Mouse (Mus musculus) gastrocnemius, postnatal 4 days (tissue): Measurements from ENCODE around the gene Rab42. TPM values are rescaled to one million over a fixed set of nuclear protein-coding genes. Genes with fewer than 3 reads are reported as not detected.

Source experiments
- DNase-seq, 2 experiments: peaks; one replicate each; pipeline ENCODE4 v3.0.0; 2021 to 2022; ENCODE audit warnings: low spot score in 2 of 2, mixed read lengths in 2 of 2
- total RNA-seq, 2 experiments: library from RNA; stranded (reverse); gene quantifications; 2 replicates each; pipeline ENCODE4 v1.2.3; 2021

Rab42 gene
- total RNA-seq, 2 experiments from 2014 or later = 1.0 to 1.3 TPM

DNA sequence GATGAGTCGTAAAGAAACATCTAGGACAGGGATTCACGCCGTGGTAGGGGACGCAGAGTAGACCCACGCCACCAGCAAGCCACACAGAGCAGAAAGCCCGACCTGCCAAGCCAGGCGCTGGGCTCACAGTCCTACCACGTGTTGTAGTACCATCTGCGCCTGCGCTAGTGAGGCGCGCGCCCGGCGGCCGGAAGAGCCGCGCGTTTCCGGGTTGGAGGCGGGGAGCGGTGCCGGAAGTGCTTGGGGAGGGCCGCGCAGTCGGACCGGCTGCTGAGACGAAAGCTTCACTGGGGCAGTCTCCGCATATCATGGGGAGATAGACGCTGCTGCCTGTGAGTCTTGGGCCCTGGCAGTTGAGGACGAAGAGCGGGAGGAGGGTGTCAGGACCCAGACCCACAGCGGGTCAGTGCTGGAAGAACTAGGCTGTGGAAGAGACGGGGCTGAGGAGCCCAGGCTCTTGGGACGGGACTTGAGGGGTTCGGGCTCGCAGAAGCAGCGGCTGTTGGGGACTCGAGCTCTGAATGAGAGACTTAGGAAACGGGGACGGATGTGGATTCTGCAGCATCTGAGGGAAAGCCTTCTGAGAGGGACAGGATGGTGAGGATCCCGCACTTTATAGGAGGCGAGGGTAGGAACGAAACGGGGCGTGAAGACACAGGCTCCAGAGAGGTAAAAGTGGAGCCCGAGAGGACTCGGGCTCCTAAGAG lies 28.9 kb downstream of the Rab42 start, which contains the start of gene Taf12:
Gene Taf12 (plus strand): TSS at position 220 of the 707 bp plus-strand sequence.
- DNase-seq = peak; percentile 87 to 91

DNA sequence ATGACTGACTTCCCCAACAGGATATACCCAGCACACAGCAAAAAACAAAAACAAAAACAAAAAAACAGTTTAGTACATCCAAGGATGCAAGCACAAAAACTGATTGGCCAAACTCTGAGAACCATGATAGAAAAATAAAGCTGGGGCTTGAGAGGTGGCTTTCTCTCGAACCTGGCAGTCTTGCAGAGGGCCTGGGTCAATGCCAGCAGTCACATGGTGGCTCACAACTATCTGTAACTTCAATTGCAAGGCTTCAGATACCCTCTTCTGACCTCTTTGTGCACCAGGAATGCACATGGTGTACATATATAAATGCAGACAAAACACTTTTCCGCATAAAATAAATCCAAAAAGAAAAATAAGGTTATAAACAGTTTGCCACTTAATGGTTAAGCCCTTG lies 30.0 kb downstream of the Rab42 start:
- DNase-seq = peak in 1 of 2 experiments; percentile 38

DNA sequence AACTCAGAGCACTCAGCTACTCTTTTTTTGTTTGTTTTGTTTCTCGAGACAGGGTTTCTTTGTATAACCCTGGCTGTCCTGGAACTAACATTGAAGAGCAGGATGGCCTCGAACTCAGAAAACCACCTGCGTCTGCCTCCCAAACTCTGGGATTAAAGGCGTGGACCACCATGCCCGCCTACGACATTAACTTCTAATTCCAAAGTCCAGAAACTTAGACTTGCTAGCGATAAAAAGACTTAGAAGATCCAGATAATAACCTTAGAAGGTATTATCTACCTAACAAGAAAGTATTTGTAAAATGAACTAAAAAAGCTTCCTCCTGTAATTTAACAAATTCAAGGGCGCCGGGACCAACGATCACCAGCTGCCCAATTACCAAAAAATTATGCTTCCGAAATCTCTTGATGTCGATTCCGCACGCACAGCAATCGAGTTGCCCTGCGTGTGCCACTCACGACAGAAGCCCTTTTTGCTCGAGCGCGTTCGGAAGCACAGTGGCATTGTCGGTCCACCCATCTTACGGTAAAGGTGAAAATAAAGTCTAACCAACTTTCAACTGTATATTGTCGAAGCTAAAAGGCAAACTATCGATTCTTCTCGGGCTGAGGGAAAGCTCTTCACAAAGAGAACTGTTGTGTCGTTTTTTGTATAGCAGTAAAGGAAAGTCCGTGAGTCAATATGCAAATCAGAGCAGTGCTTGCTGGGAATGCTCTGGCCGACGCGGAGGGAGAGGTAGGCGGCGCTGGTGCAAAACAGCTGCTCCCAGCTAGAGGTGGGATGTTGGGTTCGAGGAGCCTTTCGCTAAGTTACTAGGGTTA lies 33.2 kb downstream of the Rab42 start:
- DNase-seq = peak; percentile 62 to 80

DNA sequence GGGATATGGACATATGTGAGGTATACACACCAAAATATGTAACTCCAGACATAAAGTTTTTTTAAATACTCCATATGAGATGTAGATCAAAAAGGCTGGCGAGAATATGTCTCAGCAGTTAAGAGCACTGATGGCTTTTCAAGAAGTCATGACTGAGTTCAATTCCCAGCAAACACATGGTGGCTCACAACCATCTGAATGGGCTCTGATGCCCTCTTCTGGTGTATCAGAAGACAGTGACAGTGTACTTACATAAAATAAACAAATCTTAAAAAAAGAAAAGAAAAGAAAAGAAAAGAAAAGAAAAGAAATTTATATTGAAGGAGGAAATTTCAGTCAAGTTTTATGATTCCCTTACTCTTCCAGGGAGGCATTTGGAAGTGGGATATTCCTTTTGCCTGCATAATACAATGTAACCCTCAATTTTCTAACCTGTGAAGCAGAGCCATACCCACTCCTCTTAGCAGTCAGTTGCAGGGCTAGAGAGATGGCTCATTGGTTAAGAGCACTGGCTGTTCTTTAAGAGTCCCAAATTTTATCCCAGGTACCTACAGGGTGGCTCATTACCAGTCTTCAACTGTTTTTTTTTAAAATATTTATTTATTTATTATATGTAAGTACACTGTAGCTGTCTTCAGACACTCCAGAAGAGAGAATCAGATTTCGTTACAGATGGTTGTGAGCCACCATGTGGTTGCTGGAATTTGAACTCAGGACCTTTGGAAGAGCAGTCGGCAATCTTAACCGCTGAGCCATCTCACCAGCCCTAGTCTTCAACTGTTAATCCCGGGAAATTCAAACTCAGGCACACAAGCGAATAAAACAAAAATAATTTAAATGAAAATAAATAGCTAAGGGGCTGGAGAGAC lies 34.1 kb downstream of the Rab42 start:
- no peak for DNase-seq

DNA sequence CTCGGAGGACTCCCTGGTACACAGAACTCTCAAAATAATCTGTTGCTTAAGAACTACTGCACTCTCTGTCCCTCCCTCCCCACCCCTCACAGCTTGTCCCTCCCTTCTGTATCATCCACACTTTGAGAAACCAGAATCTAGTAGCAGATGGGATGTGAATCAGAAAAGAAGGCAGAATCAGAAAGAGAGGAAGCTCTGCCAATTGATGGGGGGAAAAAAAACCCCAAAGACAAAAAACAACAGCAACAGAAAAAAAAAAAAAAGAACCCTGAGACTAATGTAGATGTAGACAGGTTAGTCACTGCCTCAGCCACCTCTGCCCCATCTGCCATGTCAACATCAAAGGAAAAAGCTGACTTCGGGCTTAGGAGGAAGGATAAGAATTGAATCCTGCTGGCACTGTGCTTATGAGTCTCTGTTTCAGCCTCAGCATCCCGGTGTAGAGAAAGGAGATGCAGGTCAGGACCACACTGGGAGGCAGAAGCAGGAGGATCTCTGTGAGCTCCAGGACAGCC lies 36.3 kb downstream of the Rab42 start:
- DNase-seq = no peak

DNA sequence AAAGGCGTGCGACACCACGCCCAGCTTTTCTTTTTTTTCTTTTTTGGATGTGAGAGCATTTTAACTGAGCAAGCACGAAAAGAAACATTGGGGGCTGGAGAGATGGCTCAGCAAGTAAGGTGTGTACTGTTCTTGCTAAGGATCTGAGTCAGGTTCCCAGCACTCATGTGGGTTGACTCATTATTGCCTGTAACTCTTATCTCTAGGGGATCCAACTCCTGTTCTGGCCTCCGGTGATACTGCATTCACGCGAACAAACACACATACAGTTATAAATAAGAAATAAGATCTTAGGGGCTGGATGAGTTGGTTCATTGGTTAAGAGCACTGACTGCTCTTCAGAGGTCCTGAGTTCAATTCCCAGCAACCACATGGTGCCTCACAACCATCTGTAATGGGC lies 39.9 kb downstream of the Rab42 start:
- DNase-seq = no peak

DNA sequence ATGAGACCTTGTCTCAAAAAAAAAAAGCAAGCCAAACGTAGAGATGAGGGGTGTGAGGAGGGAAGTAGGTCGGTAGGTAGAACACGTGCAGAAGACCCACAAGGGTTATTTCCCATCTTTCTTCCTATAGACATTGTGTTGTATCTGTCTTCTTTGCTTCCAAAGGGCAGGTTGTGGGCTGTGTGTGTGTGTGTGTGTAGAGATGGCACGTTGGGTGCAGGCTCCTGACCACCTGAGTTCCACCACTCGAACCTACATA lies 40.9 kb downstream of the Rab42 start:
- no peak for DNase-seq

DNA sequence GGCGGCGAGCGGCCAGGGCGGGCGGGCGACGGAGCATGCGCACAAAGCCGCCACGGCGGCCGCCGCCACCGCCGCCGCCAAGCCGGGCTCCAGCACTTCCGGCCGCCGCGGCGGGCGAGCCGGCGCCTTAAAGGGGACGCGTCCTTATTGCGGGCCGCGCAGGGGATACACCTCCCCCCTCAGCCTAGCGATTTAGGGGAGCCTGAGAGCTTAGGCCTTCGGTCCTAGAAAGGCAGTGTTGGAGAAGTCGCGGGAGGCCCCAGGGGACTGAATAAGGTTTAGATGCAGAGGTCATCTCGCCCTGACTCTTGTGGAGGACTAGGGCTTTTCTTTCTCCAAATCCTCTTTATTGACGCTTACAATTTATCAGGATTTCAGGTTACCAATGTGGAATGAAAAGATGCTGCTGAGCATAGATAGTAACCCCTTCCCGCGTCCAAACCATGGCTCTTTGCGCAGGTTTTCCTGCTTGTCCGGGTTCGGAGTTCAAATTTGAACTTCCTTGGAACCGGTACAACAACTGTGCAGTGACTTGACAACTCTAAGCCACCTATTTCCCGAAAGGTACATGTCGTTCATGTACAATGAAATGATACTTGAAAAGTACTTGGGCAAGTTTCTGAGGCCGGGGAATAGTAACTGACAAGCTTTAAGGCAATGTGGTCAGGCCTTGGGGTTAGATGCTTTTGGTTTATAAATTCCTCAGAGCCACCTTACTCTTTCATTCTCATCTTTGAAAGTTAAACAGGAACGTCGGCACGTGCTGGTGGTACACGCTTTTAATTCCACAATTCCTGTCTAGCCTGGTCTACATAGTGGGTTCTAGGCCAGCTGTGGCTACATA lies 41.4 kb downstream of the Rab42 start, which contains the start of gene Gmeb1:
Gene Gmeb1 (minus strand): TSS at position 89 of the 844 bp plus-strand sequence.
- DNase-seq = peak; percentile 69 to 78

DNA sequence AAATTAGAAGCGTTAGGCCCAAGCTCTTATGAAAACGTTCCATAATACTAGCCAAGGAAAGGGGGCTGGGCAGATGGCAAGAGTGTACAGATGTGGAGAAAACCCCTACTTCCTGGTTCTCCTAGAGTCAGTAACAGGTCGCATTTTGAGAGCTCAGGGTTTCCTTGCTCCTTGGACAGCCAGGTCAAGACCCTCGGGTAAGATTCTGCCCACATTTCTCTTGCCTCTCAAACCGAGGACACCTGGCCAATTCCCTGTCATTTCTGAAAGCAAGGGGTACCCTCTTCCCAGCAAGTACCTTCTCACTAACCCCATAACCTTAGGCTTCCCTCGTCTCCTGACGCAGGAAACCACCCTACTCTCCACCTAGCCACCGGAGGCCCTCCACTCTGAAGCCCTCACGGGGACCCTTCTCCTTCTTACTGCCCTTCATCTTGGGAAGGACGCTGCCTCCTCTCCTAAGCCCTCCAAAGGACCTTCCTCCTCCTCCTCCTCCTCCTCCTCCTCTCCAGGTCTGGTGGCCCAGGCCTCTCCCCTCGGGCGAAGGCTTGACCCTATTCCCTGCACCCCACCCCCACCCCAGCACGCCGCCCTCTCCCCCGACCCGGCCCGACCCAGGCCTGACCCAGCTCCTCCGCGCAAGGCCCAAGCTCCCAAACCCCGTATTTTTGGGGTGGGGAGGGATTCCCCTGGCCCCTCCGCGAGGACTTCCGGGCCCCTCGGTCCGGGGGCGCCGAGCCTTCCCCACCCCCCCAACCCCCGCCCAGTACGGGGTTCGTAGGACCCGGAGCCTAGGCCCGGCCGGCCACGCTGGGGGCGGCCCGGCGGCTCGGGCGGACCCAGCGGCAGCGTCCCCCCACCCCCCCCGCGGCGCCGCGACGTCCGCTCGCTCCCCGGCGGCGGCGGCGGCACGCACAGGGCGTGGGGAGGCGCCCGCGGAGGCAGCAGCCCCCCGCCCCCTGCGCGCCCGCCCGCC lies 42.5 kb downstream of the Rab42 start:
- peak; percentile 40 to 62 for DNase-seq

DNA sequence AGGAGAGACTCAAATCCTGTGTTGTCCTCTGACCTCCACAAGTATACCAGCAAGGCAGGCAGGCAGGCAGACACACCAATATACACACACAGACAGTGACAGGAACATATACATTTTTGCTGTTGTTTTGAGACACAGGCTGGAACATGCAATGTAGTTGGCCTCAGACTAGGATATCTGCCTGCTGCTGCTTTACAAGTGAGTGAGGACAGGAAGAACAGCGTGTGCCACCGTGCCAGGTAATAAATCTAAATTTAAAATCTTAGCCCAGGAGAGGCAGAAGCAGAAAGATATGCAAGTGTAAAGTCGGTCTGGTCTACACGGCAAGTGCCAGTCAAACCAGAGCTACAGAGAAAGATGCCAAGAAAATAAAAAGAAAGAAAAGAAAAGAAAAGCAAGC lies 43.9 kb downstream of the Rab42 start:
- no peak for DNase-seq

DNA sequence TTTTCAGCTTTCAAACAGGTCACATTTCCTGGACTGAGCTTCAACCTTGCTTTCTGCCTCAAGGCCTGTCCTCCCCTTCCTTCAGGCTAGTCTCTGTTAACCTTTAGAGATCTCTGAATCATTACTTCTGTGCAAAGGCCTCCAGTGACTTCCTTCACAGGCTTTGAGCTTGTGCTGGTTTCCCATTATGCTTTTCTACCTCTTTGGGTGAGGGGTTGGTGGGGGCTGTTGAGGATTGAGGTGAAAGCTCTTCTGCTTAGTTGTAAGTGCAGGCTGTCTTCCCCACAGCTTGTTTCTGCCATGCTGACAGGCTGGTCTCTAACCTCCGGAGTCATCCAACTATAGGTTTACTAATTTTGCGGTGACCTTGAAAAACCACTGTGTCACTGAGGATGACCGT lies 46.8 kb downstream of the Rab42 start:
- DNase-seq = no peak

DNA sequence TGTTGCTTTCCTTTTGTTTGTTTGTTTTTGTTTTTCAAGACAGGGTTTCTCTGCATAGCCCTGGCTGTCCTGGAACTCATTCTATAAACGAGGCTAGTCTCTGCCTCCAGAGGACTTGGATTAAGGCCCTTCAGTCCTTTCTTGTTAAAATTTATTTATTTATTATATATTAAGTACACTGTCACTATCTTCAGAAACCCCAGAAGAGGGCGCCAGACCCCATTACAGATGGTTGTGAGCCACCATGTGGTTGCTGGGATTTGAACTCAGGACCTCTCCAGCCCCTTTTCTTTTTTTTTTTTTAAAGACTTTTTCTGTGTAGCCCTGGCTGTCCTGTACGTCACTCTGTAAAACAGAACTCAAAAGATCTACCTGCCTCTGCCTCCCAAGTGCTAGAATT lies 48.2 kb downstream of the Rab42 start:
- DNase-seq = no peak

DNA sequence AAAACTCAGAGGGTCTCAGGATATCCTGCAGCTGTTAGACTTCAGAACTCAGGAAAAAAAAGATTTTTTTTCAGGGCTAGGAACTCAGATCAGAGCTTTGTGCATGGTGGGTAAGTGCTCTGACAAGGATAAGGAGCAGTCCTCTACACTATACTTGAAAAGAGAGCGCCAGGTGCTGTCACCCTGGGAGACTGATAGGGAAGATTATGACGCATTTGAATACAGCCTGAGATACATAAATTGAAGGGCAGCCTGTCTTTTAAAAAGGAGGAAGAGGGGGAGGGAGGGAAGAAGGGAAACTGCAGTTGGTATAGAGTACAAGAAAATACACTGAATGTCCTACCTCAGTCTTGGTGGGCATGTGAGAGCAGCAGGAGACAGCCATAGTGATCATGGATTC lies 49.6 kb downstream of the Rab42 start:
- no peak for DNase-seq

DNA sequence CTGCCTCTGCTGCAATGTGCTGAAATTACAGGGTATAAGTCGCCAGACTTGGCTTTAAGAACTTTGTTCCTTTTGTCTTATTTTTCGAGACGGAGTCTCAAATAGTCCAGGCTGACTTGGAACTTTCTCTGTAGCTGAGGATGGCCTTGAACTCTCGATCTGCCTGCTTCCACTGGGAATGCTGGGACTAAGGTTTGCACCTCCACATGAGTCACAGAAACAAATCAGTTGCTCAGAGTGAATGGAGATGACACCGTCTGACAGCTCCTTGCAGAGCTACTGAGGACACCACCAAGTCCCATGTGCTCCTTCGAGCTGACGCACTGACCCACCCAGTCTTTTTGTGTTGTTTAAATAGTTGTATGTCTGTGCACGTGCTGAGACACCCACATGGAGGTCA lies 50.1 kb downstream of the Rab42 start:
- DNase-seq = no peak

Other genes starting within 250 kb of the Rab42 start
- gene Gm10300, start 228.7 kb downstream of the Rab42 start, total RNA-seq = under 1 TPM in 1 of 2 experiments, not detected in 1; 0.10 TPM
- 10 to 100 TPM; 35.5 to 43.1 TPM for gene Epb41, start 228.1 kb downstream of the Rab42 start, total RNA-seq
- gene Oprd1, start 158.9 kb downstream of the Rab42 start, total RNA-seq = under 1 TPM in 1 of 2 experiments, not detected in 1; 0.16 TPM
- 10 to 100 TPM; 44.7 to 53.4 TPM for gene Ythdf2, start 91.1 kb downstream of the Rab42 start, total RNA-seq
- gene Gmeb1, start 41.8 kb downstream of the Rab42 start, total RNA-seq = 10 to 100 TPM; 18.7 to 19.5 TPM
- gene Taf12, start 29.0 kb downstream of the Rab42 start, total RNA-seq = 10 to 100 TPM; 26.6 to 29.2 TPM
- gene Trnau1ap, start 26.2 kb upstream of the Rab42 start, total RNA-seq = 10 to 100 TPM; 25.0 to 26.6 TPM
- 10 to 100 TPM; 25.3 to 27.7 TPM for gene Rcc1, start 50.2 kb upstream of the Rab42 start, total RNA-seq
- 10 to 100 TPM; 25.3 to 25.9 TPM for gene Phactr4, start 119.1 kb upstream of the Rab42 start, total RNA-seq
- gene Med18, start 160.5 kb upstream of the Rab42 start, total RNA-seq = 1 to 10 TPM; 6.9 to 7.0 TPM
- 1 to 10 TPM; 2.0 to 2.8 TPM for gene Sesn2, start 207.1 kb upstream of the Rab42 start, total RNA-seq
- gene Atpif1, start 230.3 kb upstream of the Rab42 start, total RNA-seq = 100 to 1,000 TPM; 213 to 218 TPM
- 10 to 100 TPM; 71.4 to 79.4 TPM for gene Dnajc8, start 232.2 kb upstream of the Rab42 start, total RNA-seq